Mouse (Mus musculus): ENCODE measurements around the gene Hdgfl3. TPM values are rescaled to one million over a fixed set of nuclear protein-coding genes. Genes with fewer than 3 reads are reported as not detected.

Gene Hdgfl3
- polyA plus RNA-seq, 1 experiment from 2014 or later = 9.9 TPM

DNA sequence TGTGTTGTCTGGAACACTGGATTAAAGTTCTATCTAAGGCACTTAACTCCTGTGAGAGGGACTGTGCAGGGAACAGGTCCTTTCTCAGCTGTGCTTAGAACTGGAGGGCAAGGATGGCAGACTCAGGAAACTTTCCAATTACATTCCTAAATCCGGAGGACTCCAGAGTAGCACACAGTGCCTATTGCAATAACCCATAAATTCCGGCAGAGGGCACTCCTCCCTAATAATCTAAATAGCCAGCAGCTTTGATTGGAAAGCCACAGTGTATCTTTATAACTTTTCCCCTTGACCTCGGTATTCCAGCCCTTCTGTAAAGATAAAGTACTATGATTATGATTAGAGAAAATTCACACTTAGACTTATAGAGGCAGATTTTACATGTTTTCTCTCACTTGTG lies 25.4 kb upstream of the Hdgfl3 start:
- WGBS = 3% methylated on average over 3 of the region's 3 CpGs
- H3K27me3 ChIP-seq (ENCODE audit: control insufficient read depth, insufficient read depth, low read length) = no peaks in the 10 kb centered on the region
- H3K9ac ChIP-seq (ENCODE audit: low read length) = no peak overlapping the region
- H3K4me1 ChIP-seq (ENCODE audit: control insufficient read depth, insufficient read depth, low read length) = no peaks in the 10 kb centered on the region
- no peak overlapping the region for H3K4me2 ChIP-seq (ENCODE audit: low read depth, low read length)
- H3K4me3 ChIP-seq (ENCODE audit: low read length) = no peak overlapping the region
- no peaks in the 10 kb centered on the region for H3K36me3 ChIP-seq (ENCODE audit: control insufficient read depth, insufficient read depth)
- ATAC-seq (replicated peaks; ENCODE audit: extremely low read depth, insufficient read depth, low FRiP score) = no peak
- no peaks in the 10 kb centered on the region for H3K9me3 ChIP-seq (replicated peaks; ENCODE audit: control insufficient read depth, low read length)
- no peak overlapping the region for H3K27ac ChIP-seq (ENCODE audit: low read length)

GRCm38 (mm10) chr7:81954208-81954846 lies 20.1 kb upstream of the Hdgfl3 start:
- Histone ChIP-seq H3K4me1 (ENCODE audit: control insufficient read depth, insufficient read depth, low read length) (no peaks in the 10 kb centered on the region), H3K9ac (ENCODE audit: low read length) (no peak overlapping the region), H3K36me3 (ENCODE audit: control insufficient read depth, insufficient read depth) (no peaks in the 10 kb centered on the region), H3K4me3 (ENCODE audit: low read length) (no peak overlapping the region), H3K9me3 (replicated peaks; ENCODE audit: control insufficient read depth, low read length) (no peaks in the 10 kb centered on the region), H3K27ac (ENCODE audit: low read length) (no peak overlapping the region), H3K4me2 (ENCODE audit: low read depth, low read length) (no peak overlapping the region), H3K27me3 (ENCODE audit: control insufficient read depth, insufficient read depth, low read length) (no peaks in the 10 kb centered on the region)
- ATAC-seq (replicated peaks; ENCODE audit: extremely low read depth, insufficient read depth, low FRiP score) = 0 out of 2 replicates have a peak, but pooled peaks have one; percentile 45

GRCm38 (mm10) chr7:81950499-81950898 lies 16.2 kb upstream of the Hdgfl3 start:
- Histone ChIP-seq H3K4me2 (ENCODE audit: low read depth, low read length) (no peak overlapping the region), H3K4me1 (ENCODE audit: control insufficient read depth, insufficient read depth, low read length) (no peaks in the 10 kb centered on the region), H3K27me3 (ENCODE audit: control insufficient read depth, insufficient read depth, low read length) (no peaks in the 10 kb centered on the region), H3K9me3 (replicated peaks; ENCODE audit: control insufficient read depth, low read length) (no peaks in the 10 kb centered on the region), H3K9ac (ENCODE audit: low read length) (no peak overlapping the region), H3K4me3 (ENCODE audit: low read length) (no peak overlapping the region), H3K27ac (ENCODE audit: low read length) (no peak overlapping the region), H3K36me3 (ENCODE audit: control insufficient read depth, insufficient read depth) (no peaks in the 10 kb centered on the region)
- WGBS = 59% methylated on average over 2 of the region's 2 CpGs
- no peak for ATAC-seq (replicated peaks; ENCODE audit: extremely low read depth, insufficient read depth, low FRiP score)

GRCm38 (mm10) chr7:81945398-81945797 lies 11.1 kb upstream of the Hdgfl3 start:
- Histone ChIP-seq H3K27ac (ENCODE audit: low read length) (no peak overlapping the region), H3K4me2 (ENCODE audit: low read depth, low read length) (no peak overlapping the region), H3K4me3 (ENCODE audit: low read length) (no peak overlapping the region), H3K4me1 (ENCODE audit: control insufficient read depth, insufficient read depth, low read length) (no peaks in the 10 kb centered on the region), H3K9ac (ENCODE audit: low read length) (no peak overlapping the region), H3K27me3 (ENCODE audit: control insufficient read depth, insufficient read depth, low read length) (no peaks in the 10 kb centered on the region), H3K36me3 (ENCODE audit: control insufficient read depth, insufficient read depth) (no peaks in the 10 kb centered on the region), H3K9me3 (replicated peaks; ENCODE audit: control insufficient read depth, low read length) (no peaks in the 10 kb centered on the region)
- WGBS = 20% methylated on average over 4 of the region's 4 CpGs
- ATAC-seq (replicated peaks; ENCODE audit: extremely low read depth, insufficient read depth, low FRiP score) = no peak

DNA sequence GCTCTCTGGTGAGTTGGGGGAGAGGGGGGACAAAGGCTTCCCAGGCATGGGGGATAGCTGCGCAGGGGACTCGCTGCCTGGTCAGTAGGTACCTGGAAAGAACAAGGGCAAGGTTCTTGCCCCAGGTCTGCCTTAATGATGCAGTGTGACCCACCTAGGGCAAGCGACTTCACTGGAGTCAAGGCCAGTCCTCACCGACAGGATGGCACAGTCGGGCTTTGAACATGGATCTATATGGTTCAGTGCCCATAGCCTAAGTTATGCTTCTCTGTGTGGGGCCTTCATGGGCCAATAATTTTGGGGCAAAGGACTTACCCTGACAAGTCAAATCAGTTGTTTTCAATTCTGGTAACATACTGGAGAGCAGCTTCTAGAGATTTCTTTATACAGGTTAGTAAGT lies 533 bp upstream of the Hdgfl3 start:
- no peaks in the 10 kb centered on the region for H3K36me3 ChIP-seq (ENCODE audit: control insufficient read depth, insufficient read depth)
- no peak overlapping the region for H3K27ac ChIP-seq (ENCODE audit: low read length)
- peak overlapping the region; percentile 71 for H3K4me3 ChIP-seq (ENCODE audit: low read length)
- peaks cover 11% of the 10 kb centered on the region; the same call in 1 of the 2 replicates for H3K27me3 ChIP-seq (ENCODE audit: control insufficient read depth, insufficient read depth, low read length)
- WGBS = 13% methylated on average over 5 of the region's 5 CpGs
- H3K9me3 ChIP-seq (replicated peaks; ENCODE audit: control insufficient read depth, low read length) = no peaks in the 10 kb centered on the region; the same call in 1 of the 2 replicates
- H3K9ac ChIP-seq (ENCODE audit: low read length) = peak overlapping the region; percentile 85
- H3K4me1 ChIP-seq (ENCODE audit: control insufficient read depth, insufficient read depth, low read length) = peaks cover 16% of the 10 kb centered on the region
- no peak for ATAC-seq (replicated peaks; ENCODE audit: extremely low read depth, insufficient read depth, low FRiP score)
- peak overlapping the region; percentile 78 for H3K4me2 ChIP-seq (ENCODE audit: low read depth, low read length)

- H3K9ac ChIP-seq (ENCODE audit: low read length) = peak overlapping the region; percentile 85
- peaks cover 11% of the 10 kb centered on the region; the same call in 1 of the 2 replicates for H3K27me3 ChIP-seq (ENCODE audit: control insufficient read depth, insufficient read depth, low read length)
- no peaks in the 10 kb centered on the region for H3K36me3 ChIP-seq (ENCODE audit: control insufficient read depth, insufficient read depth)
- peak overlapping the region; percentile 71 for H3K27ac ChIP-seq (ENCODE audit: low read length)
- H3K4me2 ChIP-seq (ENCODE audit: low read depth, low read length) = peak overlapping the region; percentile 78
- H3K9me3 ChIP-seq (replicated peaks; ENCODE audit: control insufficient read depth, low read length) = no peaks in the 10 kb centered on the region
- H3K4me3 ChIP-seq (ENCODE audit: low read length) = peak overlapping the region; percentile 71
- peak; percentile 86 for ATAC-seq (replicated peaks; ENCODE audit: extremely low read depth, insufficient read depth, low FRiP score)
- 1% methylated on average over 78 of the region's 103 CpGs for WGBS
- peaks cover 18% of the 10 kb centered on the region for H3K4me1 ChIP-seq (ENCODE audit: control insufficient read depth, insufficient read depth, low read length)
These were observed 539 bp downstream of the Hdgfl3 start for GRCm38 (mm10) chr7:81933601-81934266.

DNA sequence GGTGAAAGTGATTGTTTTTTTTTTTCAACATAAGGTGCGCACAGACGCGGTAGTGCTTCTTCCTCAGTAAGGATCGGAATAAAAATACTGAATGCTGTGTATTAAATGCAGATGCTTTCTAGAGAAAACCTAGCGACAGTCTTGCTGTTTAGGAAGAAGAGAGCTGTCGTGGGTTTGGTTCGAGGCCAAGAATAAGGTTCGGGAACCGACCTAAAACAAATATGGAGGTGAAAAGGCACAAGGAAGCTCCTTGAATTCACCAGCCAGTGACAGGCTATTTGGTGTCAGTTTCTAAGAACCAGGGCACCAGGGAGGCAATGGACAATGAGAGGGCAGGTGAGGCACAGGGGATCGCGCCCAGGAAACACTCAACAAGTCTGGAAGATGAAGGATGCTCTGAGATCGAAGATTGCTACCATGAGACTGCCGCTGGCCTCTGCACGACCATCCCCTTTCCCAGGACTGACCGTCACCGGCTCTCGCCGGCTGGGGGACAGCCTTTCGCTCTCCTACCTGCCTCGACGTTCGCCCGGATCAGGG lies 1.1 kb downstream of the Hdgfl3 start:
- H3K4me2 ChIP-seq (ENCODE audit: low read depth, low read length) = peak overlapping the region; percentile 78
- H3K9me3 ChIP-seq (replicated peaks; ENCODE audit: control insufficient read depth, low read length) = no peaks in the 10 kb centered on the region
- H3K27me3 ChIP-seq (ENCODE audit: control insufficient read depth, insufficient read depth, low read length) = peaks cover 11% of the 10 kb centered on the region; the same call in 1 of the 2 replicates
- peak overlapping the region; percentile 71 for H3K27ac ChIP-seq (ENCODE audit: low read length)
- H3K4me3 ChIP-seq (ENCODE audit: low read length) = peak overlapping the region; percentile 71
- 9% methylated on average over 23 of the region's 23 CpGs for WGBS
- no peaks in the 10 kb centered on the region for H3K36me3 ChIP-seq (ENCODE audit: control insufficient read depth, insufficient read depth)
- peaks cover 21% of the 10 kb centered on the region for H3K4me1 ChIP-seq (ENCODE audit: control insufficient read depth, insufficient read depth, low read length)
- peak; percentile 11; the same call in 1 of the 2 replicates for ATAC-seq (replicated peaks; ENCODE audit: extremely low read depth, insufficient read depth, low FRiP score)
- peak overlapping the region; percentile 85 for H3K9ac ChIP-seq (ENCODE audit: low read length)

DNA sequence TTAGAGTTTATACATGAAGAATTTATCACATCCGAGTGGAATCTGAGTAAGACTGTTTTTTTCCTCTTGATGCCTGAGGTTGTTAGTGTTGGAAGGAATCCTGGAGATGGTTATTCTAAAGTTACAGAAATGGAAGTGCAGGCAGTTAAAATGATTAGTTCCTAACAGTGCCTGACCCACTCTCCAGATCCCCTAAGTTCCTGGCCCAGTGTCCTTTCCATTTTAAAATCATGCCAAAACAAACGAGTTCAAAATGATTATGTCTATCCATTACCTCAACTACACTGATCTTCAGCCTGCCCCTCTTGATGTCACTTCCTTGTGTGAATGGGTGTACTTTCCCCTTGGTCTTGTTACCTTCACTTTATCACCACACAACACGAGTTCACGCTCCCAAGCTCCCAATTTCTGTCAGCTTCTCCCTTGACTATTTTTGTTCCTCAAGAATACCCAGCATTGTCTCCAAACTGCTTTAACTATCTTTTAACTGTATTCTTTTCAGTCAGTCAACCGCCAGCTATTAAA lies 1.7 kb downstream of the Hdgfl3 start:
- Histone ChIP-seq H3K4me3 (ENCODE audit: low read length) (peak overlapping the region; percentile 71), H3K27ac (ENCODE audit: low read length) (no peak overlapping the region), H3K36me3 (ENCODE audit: control insufficient read depth, insufficient read depth) (no peaks in the 10 kb centered on the region), H3K9ac (ENCODE audit: low read length) (peak overlapping the region; percentile 85), H3K9me3 (replicated peaks; ENCODE audit: control insufficient read depth, low read length) (no peaks in the 10 kb centered on the region), H3K27me3 (ENCODE audit: control insufficient read depth, insufficient read depth, low read length) (peaks cover 11% of the 10 kb centered on the region; the same call in 1 of the 2 replicates), H3K4me2 (ENCODE audit: low read depth, low read length) (peak overlapping the region; percentile 78), H3K4me1 (ENCODE audit: control insufficient read depth, insufficient read depth, low read length) (peaks cover 21% of the 10 kb centered on the region)
- no peak for ATAC-seq (replicated peaks; ENCODE audit: extremely low read depth, insufficient read depth, low FRiP score)
- 34% methylated on average over 5 of the region's 5 CpGs for WGBS

DNA sequence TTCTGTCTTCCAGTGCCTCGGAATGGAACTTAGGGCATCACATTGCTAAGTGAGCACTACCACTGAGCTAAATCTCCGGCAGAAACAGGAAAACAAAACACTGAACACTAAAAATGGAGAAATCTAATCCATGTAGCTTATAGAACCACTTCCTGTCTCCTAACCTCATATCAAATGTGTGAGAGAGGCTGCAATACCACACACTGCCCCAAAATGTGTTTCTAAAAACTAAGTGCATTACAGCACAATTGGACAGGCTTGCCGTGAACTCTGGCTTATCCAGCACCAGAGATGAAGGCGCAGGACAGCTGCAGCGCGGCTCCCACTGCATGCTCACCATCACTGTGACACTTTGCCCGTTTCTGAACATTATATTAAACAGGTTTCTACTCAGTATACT lies 5.3 kb downstream of the Hdgfl3 start:
- no peak overlapping the region for H3K4me3 ChIP-seq (ENCODE audit: low read length)
- no peak overlapping the region for H3K9ac ChIP-seq (ENCODE audit: low read length)

More for the DNA sequence above, 5.3 kb downstream of the Hdgfl3 start:
- WGBS = 70% methylated on average over 7 of the region's 7 CpGs
- Histone ChIP-seq H3K36me3 (ENCODE audit: control insufficient read depth, insufficient read depth) (no peaks in the 10 kb centered on the region), H3K27ac (ENCODE audit: low read length) (no peak overlapping the region), H3K27me3 (ENCODE audit: control insufficient read depth, insufficient read depth, low read length) (no peaks in the 10 kb centered on the region), H3K9me3 (replicated peaks; ENCODE audit: control insufficient read depth, low read length) (no peaks in the 10 kb centered on the region), H3K4me1 (ENCODE audit: control insufficient read depth, insufficient read depth, low read length) (peaks cover 22% of the 10 kb centered on the region), H3K4me2 (ENCODE audit: low read depth, low read length) (no peak overlapping the region)
- ATAC-seq (replicated peaks; ENCODE audit: extremely low read depth, insufficient read depth, low FRiP score) = no peak

All from heart, embryonic 16.5 days (tissue).